Mouse (Mus musculus): ENCODE data around the gene Rsph9. TPM values are rescaled to one million over a fixed set of nuclear protein-coding genes. Genes with fewer than 3 reads are reported as not detected.

Gene Rsph9
- polyA plus RNA-seq (2014; fragmentation: Illumina TruSeq; extraction: RNeasy Lipid Tissue Mini Kit (QIAGEN cat#74804)) = 1.3 TPM

GRCm38 (mm10) chr17:46143578-46144423, at the start of gene Rsph9:
Gene Rsph9, minus strand, starts transcription at chr17:46144216.

GRCm38 (mm10) chr17:46160686-46161085, 16.7 kb upstream of the Rsph9 start, which contains the start of gene Gtpbp2:
Gene Gtpbp2, plus strand, starts transcription at chr17:46161032.

GRCm38 (mm10) chr17:46152847-46153782, 9.1 kb upstream of the Rsph9 start, which contains the start of gene Mad2l1bp:
Gene Mad2l1bp, minus strand, starts transcription at chr17:46153553.

GRCm38 (mm10) chr17:46110402-46111289, 33.4 kb downstream of the Rsph9 start, which contains the start of gene Mrps18a:
Gene Mrps18a, plus strand, starts transcription at chr17:46110986.

Other genes starting within 250 kb of the Rsph9 start
- gene Vegfa, start 111.8 kb downstream of the Rsph9 start, polyA plus RNA-seq (2014; fragmentation: Illumina TruSeq; extraction: RNeasy Lipid Tissue Mini Kit (QIAGEN cat#74804)) = 14.5 TPM
- 15.5 TPM for gene Mrps18a, start 33.2 kb downstream of the Rsph9 start, polyA plus RNA-seq (2014; fragmentation: Illumina TruSeq; extraction: RNeasy Lipid Tissue Mini Kit (QIAGEN cat#74804))
- gene Mad2l1bp, start 9.3 kb upstream of the Rsph9 start, polyA plus RNA-seq (2014; fragmentation: Illumina TruSeq; extraction: RNeasy Lipid Tissue Mini Kit (QIAGEN cat#74804)) = 0.74 TPM
- gene Gtpbp2, start 16.8 kb upstream of the Rsph9 start, polyA plus RNA-seq (2014; fragmentation: Illumina TruSeq; extraction: RNeasy Lipid Tissue Mini Kit (QIAGEN cat#74804)) = 2.4 TPM
- gene Polh, start 58.4 kb upstream of the Rsph9 start, polyA plus RNA-seq (2014; fragmentation: Illumina TruSeq; extraction: RNeasy Lipid Tissue Mini Kit (QIAGEN cat#74804)) = 16.1 TPM
- 26.9 TPM for gene Xpo5, start 58.6 kb upstream of the Rsph9 start, polyA plus RNA-seq (2014; fragmentation: Illumina TruSeq; extraction: RNeasy Lipid Tissue Mini Kit (QIAGEN cat#74804))
- 6.1 TPM for gene Polr1c, start 103.8 kb upstream of the Rsph9 start, polyA plus RNA-seq (2014; fragmentation: Illumina TruSeq; extraction: RNeasy Lipid Tissue Mini Kit (QIAGEN cat#74804))
- 1.3 TPM for gene Yipf3, start 103.9 kb upstream of the Rsph9 start, polyA plus RNA-seq (2014; fragmentation: Illumina TruSeq; extraction: RNeasy Lipid Tissue Mini Kit (QIAGEN cat#74804))
- not detected for gene Lrrc73, start 109.3 kb upstream of the Rsph9 start, polyA plus RNA-seq (2014; fragmentation: Illumina TruSeq; extraction: RNeasy Lipid Tissue Mini Kit (QIAGEN cat#74804))
- gene Tjap1, start 138.8 kb upstream of the Rsph9 start, polyA plus RNA-seq (2014; fragmentation: Illumina TruSeq; extraction: RNeasy Lipid Tissue Mini Kit (QIAGEN cat#74804)) = 0.40 TPM
- gene Dlk2, start 153.2 kb upstream of the Rsph9 start, polyA plus RNA-seq (2014; fragmentation: Illumina TruSeq; extraction: RNeasy Lipid Tissue Mini Kit (QIAGEN cat#74804)) = not detected
- gene Abcc10, start 184.1 kb upstream of the Rsph9 start, polyA plus RNA-seq (2014; fragmentation: Illumina TruSeq; extraction: RNeasy Lipid Tissue Mini Kit (QIAGEN cat#74804)) = not detected
- gene Zfp318, start 239.5 kb upstream of the Rsph9 start, polyA plus RNA-seq (2014; fragmentation: Illumina TruSeq; extraction: RNeasy Lipid Tissue Mini Kit (QIAGEN cat#74804)) = 69.4 TPM

All from ovary, adult 10 weeks (tissue).